Mouse (Mus musculus): Measurements from ENCODE around the gene Ncs1.

GRCm38 (mm10) chr2:31208544-31209142 lies 37.0 kb upstream of the Ncs1 start:
- TF ChIP-seq CTCF (conservative IDR thresholded peaks at IDR 0.05; ENCODE audit: low read length) (no peak), POU5F1 (IDR thresholded peaks at IDR 0.05; ENCODE audit: borderline replicate concordance, low read length) (no peak), NANOG (IDR thresholded peaks at IDR 0.05; ENCODE audit: borderline replicate concordance, low read length) (no peak)

Measured in E14TG2a.4 (cell line).